Mouse (Mus musculus): ENCODE results near the gene U2af1. TPM values are rescaled to one million over a fixed set of nuclear protein-coding genes. Genes with fewer than 3 reads are reported as not detected.
"Not testable (repeated sequence)": the region's sequence is repeated elsewhere in the genome, so short reads cannot be mapped to it uniquely, and the experiment has no call there.

The U2af1 gene
- polyA plus RNA-seq, 1 experiment from 2014 or later, result 301 TPM

DNA sequence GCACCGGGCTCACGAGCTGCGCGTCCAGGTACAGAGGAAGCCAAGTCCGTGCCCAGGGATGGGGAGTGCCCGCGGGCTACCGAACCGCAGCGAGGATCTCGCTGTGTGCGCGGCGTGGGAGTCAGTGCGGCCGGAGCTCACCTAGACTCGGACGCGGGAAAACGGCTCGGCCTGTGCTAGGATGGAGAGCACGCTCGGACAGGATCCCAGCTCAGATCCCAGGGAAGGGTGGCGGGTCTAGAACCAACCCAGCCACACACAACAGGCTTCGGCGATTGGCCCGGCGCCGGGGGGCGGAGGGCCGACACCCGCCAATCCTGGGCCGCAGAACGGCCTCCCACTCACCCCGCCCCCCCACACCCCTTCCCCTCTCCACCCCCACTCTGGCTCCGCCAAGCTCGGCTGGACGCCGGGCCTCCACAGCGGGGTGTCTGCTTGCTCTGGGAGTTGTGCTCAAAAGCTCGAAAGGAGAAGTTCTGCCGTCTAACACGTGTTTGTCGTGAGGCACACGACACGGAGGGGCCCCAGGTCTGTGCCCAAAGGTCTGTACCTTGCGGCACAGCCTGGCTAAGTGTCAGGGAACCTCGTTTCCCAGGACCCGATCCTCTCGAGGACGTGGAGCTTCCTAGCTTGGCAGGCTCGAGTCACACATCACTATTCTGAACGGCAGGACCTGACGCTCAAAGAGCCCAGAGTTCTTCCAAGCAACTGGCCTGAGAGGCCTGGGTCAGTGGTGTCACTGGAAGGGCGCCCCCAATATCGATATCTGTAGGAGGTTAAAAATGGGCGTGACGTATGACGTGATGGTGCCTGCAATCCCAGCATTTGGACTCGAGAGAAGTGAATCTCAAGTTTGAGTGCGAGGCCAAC, 21.5 kb downstream of the U2af1 start, which contains the start of gene Cbs:
TSS of gene Cbs (minus strand) at position 297 of the 870 bp plus-strand sequence.
- ATAC-seq (ENCODE audit: insufficient read depth, low FRiP score, low read depth), result peak; percentile 95
- no peaks in the 10 kb centered on the region for H3K36me3 ChIP-seq
- H3K9ac ChIP-seq, result peak within 1 kb of the TSS; percentile 41; the same call in 1 of the 2 replicates
- 3% methylated on average over 61 of the region's 61 CpGs for WGBS
- H3K27me3 ChIP-seq (replicated peaks), result peaks cover 11% of the 10 kb centered on the region; the same call in 1 of the 2 replicates
- peak within 1 kb of the TSS; percentile 100 for H3K4me2 ChIP-seq
- H3K4me1 ChIP-seq, result peaks cover 16% of the 10 kb centered on the region
- no peaks in the 10 kb centered on the region for H3K9me3 ChIP-seq
- H3K27ac ChIP-seq, result 0 out of 2 replicates have a peak within 1 kb of the TSS, but pooled peaks have one; percentile 16
- H3K4me3 ChIP-seq (replicated peaks), result peak within 1 kb of the TSS; percentile 54

DNA sequence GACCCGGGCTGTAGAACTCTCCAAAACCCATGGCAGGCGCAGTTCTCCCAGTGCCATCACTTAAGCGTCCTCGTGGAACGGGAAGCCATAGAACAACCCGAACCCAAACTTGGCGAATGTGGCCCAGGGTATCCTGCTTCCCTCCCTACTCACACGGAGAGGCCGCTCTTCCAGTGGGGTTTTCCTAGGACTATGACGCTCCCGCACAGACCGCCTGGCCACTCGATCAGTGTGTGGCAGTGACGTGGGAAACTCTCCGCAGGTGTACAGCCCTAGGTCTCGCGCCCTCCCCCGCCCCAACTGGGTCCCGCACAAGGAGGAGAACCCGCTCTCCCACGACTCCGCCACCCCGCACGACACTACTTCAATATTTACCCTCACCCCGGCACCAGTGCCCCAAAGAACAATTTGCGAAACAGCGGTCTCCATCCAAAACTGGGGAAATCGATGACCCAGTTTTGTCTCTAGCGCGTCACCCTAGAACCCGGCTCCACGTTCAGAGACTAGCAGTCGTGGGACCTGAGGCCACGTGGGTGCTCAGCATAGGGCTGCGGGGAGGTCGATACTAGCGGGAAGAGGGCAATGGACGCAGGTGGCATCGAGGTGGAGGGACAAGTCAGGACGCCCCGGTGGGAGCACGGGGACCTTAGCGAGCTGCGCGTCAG, 22.3 kb downstream of the U2af1 start:
- H3K4me2 ChIP-seq, result peak overlapping the region; percentile 100
- H3K4me3 ChIP-seq (replicated peaks), result peak overlapping the region; percentile 54
- peaks cover 11% of the 10 kb centered on the region; the same call in 1 of the 2 replicates for H3K27me3 ChIP-seq (replicated peaks)
- 0 out of 2 replicates have a peak overlapping the region, but pooled peaks have one; percentile 16 for H3K27ac ChIP-seq
- H3K9ac ChIP-seq, result peak overlapping the region; percentile 41; the same call in 1 of the 2 replicates
- WGBS, result 5% methylated on average over 45 of the region's 45 CpGs
- peak; percentile 40; the same call in 1 of the 2 replicates for ATAC-seq (ENCODE audit: insufficient read depth, low FRiP score, low read depth)
- no peaks in the 10 kb centered on the region for H3K36me3 ChIP-seq
- peaks cover 16% of the 10 kb centered on the region for H3K4me1 ChIP-seq
- no peaks in the 10 kb centered on the region for H3K9me3 ChIP-seq

DNA sequence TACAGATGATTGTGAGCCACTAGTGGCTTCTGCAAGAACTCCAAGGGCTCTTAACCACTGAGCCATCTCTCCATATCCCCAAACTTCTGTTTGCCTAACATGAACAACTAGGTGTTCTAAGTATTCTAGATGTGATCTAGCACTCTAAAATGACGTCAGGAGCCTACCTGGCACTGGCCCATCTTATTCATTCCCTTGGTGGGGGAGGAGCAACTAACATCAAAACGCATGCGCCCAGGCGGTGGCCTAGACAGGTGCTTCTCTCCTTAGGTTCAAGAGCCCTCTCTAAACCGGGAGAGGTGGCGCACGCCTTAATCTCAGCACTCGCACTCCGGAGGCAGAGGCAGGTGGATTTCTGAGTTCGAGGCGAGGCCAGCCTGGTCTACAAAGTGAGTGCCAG, 22.9 kb downstream of the U2af1 start:
- no peak overlapping the region for H3K27ac ChIP-seq
- H3K36me3 ChIP-seq, result no peaks in the 10 kb centered on the region
- H3K9me3 ChIP-seq, result no peaks in the 10 kb centered on the region
- ATAC-seq (ENCODE audit: insufficient read depth, low FRiP score, low read depth), result no peak
- peaks cover 11% of the 10 kb centered on the region; the same call in 1 of the 2 replicates for H3K27me3 ChIP-seq (replicated peaks)
- WGBS, result 54% methylated on average over 11 of the region's 11 CpGs
- peaks cover 16% of the 10 kb centered on the region for H3K4me1 ChIP-seq
- H3K4me3 ChIP-seq (replicated peaks), result peak overlapping the region; percentile 54; the same call in 1 of the 2 replicates
- H3K9ac ChIP-seq, result no peak overlapping the region
- H3K4me2 ChIP-seq, result peak overlapping the region; percentile 100; the same call in 1 of the 2 replicates

DNA sequence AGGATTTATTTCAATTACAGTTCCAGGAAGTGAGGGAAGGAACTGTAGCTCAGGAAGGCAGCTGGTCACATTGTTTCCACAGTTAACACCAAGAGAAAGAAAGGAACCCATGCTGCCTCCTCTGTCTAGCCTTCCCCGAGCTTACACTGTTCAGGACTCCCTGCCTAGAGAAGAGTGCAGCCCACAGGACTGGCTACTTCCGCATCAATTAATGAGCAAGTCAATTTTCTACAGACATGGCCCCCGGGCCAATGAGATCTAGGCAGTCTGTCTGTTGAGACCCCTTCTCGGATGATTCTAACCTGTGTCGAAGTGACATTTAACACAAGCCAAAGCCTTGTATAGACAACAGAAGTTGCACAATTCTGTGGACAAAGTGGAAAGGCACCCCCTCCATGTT, 23.8 kb downstream of the U2af1 start:
- Histone ChIP-seq H3K4me1 (peaks cover 16% of the 10 kb centered on the region), H3K4me2 (no peak overlapping the region), H3K36me3 (no peaks in the 10 kb centered on the region), H3K4me3 (replicated peaks) (no peak overlapping the region), H3K27ac (no peak overlapping the region), H3K27me3 (replicated peaks) (peaks cover 11% of the 10 kb centered on the region; the same call in 1 of the 2 replicates), H3K9ac (no peak overlapping the region), H3K9me3 (no peaks in the 10 kb centered on the region)
- ATAC-seq (ENCODE audit: insufficient read depth, low FRiP score, low read depth), result no peak
- 75% methylated on average over 5 of the region's 5 CpGs for WGBS

DNA sequence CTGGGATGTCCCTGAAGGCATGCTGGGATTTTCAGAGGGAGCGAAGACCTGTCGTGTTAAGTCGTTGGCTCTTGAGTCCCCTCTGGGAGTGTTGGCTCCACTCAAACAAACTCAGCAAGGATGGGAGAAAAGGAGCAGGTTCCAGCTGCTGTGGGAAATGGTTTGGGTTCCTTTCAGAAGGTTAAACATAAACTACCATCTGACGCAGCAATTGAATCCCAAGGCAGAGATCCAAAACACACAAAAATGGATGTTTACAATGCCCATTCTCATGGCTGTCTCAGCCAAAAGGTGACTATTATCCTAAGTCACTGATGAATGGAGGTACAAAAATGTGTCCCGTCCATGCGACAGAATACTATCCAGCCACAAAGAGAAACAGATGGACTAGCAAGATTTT, 25.7 kb downstream of the U2af1 start:
- H3K9me3 ChIP-seq, result no peaks in the 10 kb centered on the region
- peaks cover 15% of the 10 kb centered on the region for H3K4me1 ChIP-seq
- no peak overlapping the region for H3K4me2 ChIP-seq
- 0 out of 2 replicates have a peak overlapping the region, but pooled peaks have one; percentile 51 for H3K27ac ChIP-seq
- 58% methylated on average over 6 of the region's 6 CpGs for WGBS
- H3K4me3 ChIP-seq (replicated peaks), result no peak overlapping the region
- H3K36me3 ChIP-seq, result no peaks in the 10 kb centered on the region
- peaks cover 11% of the 10 kb centered on the region; the same call in 1 of the 2 replicates for H3K27me3 ChIP-seq (replicated peaks)
- no peak for ATAC-seq (ENCODE audit: insufficient read depth, low FRiP score, low read depth)
- no peak overlapping the region for H3K9ac ChIP-seq

DNA sequence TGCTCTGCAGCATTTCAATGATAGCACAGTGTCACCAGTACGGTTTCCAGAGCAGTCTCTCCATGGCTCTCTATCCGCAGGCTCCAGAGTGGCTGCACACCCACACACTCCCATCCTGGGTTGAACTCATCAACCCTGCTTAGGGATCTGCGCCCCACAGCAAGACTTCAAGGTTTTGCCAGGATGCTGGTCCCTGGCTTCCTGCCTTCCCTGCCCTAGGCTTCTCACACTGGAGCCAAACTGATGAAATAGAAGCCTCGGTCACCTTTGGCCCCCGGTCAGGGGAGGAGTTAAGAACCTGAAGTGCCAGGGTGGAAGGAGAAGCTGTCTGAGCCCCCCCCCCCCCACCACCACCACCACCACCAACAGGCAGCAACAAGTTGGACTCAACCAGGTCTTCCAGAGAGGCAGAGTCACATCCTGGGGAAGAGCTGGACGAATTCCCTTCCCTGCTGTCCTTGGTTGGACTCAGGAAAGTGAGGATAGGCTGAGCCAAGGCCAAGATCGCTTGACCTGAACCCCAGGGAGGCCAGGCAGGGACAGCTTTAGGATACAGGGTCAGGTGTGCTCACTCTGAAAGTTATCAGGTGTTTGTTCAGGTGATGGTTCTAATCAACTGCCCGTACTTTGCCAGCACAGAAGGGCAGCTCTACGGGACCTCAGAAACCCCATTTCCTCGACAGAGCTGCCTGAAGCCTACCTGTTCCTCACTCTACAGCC, 27.5 kb downstream of the U2af1 start:
- H3K4me2 ChIP-seq, result no peak overlapping the region
- no peak for ATAC-seq (ENCODE audit: insufficient read depth, low FRiP score, low read depth)
- H3K27ac ChIP-seq, result no peak overlapping the region
- WGBS, result 66% methylated on average over 10 of the region's 10 CpGs
- H3K36me3 ChIP-seq, result no peaks in the 10 kb centered on the region
- peaks cover 4% of the 10 kb centered on the region; the same call in 1 of the 2 replicates for H3K27me3 ChIP-seq (replicated peaks)
- H3K9me3 ChIP-seq, result no peaks in the 10 kb centered on the region
- no peak overlapping the region for H3K9ac ChIP-seq
- H3K4me1 ChIP-seq, result peaks cover 2% of the 10 kb centered on the region
- H3K4me3 ChIP-seq (replicated peaks), result 0 out of 2 replicates have a peak overlapping the region, but pooled peaks have one; percentile 1

DNA sequence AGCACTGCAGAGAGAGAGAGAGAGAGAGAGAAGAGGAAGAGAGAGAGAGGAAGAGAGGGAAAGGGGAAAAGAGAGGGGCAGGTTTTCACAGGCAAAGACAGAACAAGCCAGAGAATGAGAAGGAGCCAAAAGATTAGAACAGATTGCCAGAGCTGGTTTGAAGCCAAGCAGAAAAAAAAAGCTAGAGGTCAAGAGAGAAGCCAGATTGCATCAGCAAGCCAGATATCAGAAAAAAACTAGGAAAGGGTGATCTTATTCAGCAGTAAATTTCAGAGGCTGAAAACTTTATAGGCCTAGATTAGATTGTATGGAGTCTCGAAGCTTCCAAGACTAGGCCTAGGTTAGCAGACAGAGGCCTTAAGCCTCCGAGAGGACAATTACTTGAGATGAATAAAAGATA, 30.7 kb downstream of the U2af1 start:
- no peaks in the 10 kb centered on the region for H3K27me3 ChIP-seq (replicated peaks)
- no peaks in the 10 kb centered on the region for H3K9me3 ChIP-seq
- H3K4me3 ChIP-seq (replicated peaks), result no peak overlapping the region
- H3K4me1 ChIP-seq, result no peaks in the 10 kb centered on the region
- WGBS, result 89% methylated on average over 2 of the region's 2 CpGs
- no peak overlapping the region for H3K4me2 ChIP-seq
- H3K27ac ChIP-seq, result no peak overlapping the region
- no peak for ATAC-seq (ENCODE audit: insufficient read depth, low FRiP score, low read depth)
- no peak overlapping the region for H3K9ac ChIP-seq
- no peaks in the 10 kb centered on the region for H3K36me3 ChIP-seq

DNA sequence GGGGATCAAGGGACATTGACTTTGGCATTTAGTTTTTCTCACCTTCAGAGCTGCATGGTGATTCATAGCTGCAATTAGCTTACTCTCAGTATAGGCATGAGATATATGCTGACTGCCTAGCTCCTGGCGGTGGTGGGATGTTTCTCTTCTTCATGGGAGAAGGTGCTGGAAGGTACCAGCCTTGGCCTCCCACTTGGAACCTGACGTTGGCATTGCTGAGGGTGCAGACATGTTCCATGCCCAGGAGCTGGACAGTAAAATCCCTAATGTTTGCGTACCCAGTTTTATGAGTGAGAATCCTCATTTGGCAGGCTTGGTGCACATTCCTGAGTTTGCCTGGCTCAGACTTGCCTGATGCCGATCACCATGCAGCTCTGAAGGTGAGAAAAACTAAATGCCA, 35.6 kb downstream of the U2af1 start:
- Histone ChIP-seq H3K27ac (no peak overlapping the region), H3K4me1 (no peaks in the 10 kb centered on the region), H3K9me3 (no peaks in the 10 kb centered on the region), H3K27me3 (replicated peaks) (no peaks in the 10 kb centered on the region), H3K4me3 (replicated peaks) (no peak overlapping the region), H3K4me2 (no peak overlapping the region), H3K36me3 (no peaks in the 10 kb centered on the region), H3K9ac (no peak overlapping the region)
- WGBS, result 87% methylated on average over 4 of the region's 4 CpGs
- ATAC-seq (ENCODE audit: insufficient read depth, low FRiP score, low read depth), result no peak

DNA sequence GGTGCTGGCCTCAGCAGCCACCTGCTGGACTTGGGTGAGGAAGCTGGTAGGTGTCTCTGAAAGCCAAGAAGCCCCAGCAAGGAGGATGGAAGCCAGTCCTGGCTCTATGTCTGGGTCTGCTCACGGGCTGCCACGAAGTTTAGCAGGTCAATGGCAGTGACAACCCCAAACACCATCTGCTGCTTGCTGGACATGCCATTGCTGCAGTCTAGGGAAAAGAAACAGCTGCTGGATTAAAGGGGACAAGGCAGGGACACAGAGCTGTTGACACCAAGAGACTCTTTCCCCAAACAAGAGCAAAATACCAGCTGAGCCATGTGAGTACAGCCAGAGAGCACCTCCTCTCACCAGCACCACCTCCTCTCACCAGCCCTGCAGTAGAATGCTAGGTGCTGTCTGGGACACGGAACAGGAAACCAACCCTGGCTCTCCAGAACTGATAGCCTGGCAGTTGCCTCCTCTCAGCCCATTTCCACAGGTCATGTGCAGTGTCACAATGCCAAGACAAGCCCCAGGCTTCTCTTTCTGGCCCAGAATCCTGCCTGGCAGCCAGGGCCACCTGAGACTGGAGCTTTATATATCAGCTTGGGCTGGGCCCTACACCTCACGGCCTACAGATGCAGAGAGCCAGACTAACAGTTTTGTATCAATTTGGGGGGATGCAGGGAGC, 45.5 kb downstream of the U2af1 start:
- no peaks in the 10 kb centered on the region for H3K9me3 ChIP-seq
- H3K4me3 ChIP-seq (replicated peaks), result no peak overlapping the region
- H3K27me3 ChIP-seq (replicated peaks), result no peaks in the 10 kb centered on the region
- ATAC-seq (ENCODE audit: insufficient read depth, low FRiP score, low read depth), result no peak
- H3K36me3 ChIP-seq, result no peaks in the 10 kb centered on the region
- H3K9ac ChIP-seq, result no peak overlapping the region
- no peak overlapping the region for H3K27ac ChIP-seq
- WGBS, result 59% methylated on average over 4 of the region's 4 CpGs
- no peak overlapping the region for H3K4me2 ChIP-seq
- H3K4me1 ChIP-seq, result no peaks in the 10 kb centered on the region

DNA sequence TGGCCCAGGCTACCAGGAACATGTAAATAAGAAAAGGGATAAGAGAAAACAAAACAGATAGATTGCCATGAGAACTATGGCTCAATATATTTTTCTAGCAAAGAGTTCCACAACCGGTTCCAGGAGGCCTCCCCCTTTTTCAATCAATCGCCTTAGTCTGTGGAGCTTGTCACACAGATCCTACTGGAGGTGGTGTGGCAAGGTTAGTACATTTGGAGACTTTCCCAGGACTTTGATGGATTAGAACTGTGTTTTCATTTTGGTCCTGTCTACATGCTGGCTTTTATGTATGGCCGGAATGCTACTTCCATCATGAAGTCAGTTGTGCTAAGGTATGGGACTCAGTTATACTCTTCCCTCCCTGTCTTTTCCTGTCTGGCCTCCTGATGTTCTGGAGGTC, 48.8 kb downstream of the U2af1 start:
- Histone ChIP-seq H3K27ac (no peak overlapping the region), H3K27me3 (replicated peaks) (no peaks in the 10 kb centered on the region), H3K4me2 (no peak overlapping the region), H3K4me1 (no peaks in the 10 kb centered on the region), H3K9me3 (no peaks in the 10 kb centered on the region), H3K9ac (no peak overlapping the region), H3K36me3 (peaks cover 11% of the 10 kb centered on the region; the same call in 1 of the 2 replicates), H3K4me3 (replicated peaks) (no peak overlapping the region)
- no peak for ATAC-seq (ENCODE audit: insufficient read depth, low FRiP score, low read depth)
- 82% methylated on average over 3 of the region's 3 CpGs for WGBS

DNA sequence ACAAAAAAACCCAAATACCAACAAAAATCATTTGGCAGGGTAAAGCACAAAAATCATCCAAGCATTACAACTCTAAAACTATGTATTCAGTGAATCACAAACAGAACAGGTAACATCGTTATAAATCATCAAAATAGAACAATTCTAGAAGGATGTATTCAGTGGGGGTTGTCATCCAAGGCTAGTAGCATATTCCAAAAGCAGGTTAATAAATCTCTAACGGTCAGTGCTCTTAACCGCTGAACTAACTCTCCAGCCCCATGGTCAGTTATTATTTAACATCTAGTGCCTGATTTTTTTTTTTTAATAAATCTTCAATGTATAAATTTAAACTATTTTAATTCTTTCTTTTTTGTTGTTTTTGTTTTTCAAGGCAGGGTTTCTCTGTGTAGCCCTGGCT, 49.5 kb downstream of the U2af1 start:
- ATAC-seq (ENCODE audit: insufficient read depth, low FRiP score, low read depth); H3K27me3 ChIP-seq (replicated peaks); H3K9ac ChIP-seq; H3K4me3 ChIP-seq (replicated peaks); H3K9me3 ChIP-seq; H3K4me1 ChIP-seq; H3K27ac ChIP-seq; H3K4me2 ChIP-seq: not testable (repeated sequence)
- WGBS, result 95% methylated on average over 3 of the region's 3 CpGs
- peaks cover 16% of the 10 kb centered on the region for H3K36me3 ChIP-seq

All from stomach, embryonic 15.5 days (tissue).